Mouse (Mus musculus): ENCODE results near the gene Rab2b.

DNA sequence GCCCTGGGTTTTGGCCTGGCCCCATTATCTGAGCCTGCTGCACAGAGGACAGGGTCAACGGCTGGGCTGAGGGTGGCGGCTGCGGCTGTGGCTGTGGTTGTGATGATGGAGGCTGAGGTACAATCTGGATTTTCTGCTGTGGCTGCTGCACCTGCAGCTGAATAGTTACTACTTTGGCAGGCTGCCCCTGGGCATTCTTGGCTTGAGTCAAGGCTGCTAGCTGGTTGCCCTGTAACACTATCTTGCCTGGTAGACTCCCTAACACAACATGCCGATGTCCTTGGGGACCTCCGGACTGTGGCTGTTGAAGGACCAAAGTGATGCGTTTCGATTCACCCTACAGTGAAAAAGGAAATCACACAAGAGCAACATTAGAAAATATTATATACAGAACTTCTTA lies 44.2 kb downstream of the Rab2b start:
- TF ChIP-seq CTCF (IDR thresholded peaks at IDR 0.05; ENCODE audit: control insufficient read depth, insufficient read depth, insufficient read length) (no peak), MYOD1 (IDR thresholded peaks at IDR 0.05; ENCODE audit: control insufficient read depth, insufficient read length, low read depth) (no peak), MAX (IDR thresholded peaks at IDR 0.05) (no peak), USF1 (IDR thresholded peaks at IDR 0.05; ENCODE audit: low read depth) (no peak)
